Mouse (Mus musculus): ENCODE results near the gene She.

GRCm38 (mm10) chr3:89891696-89892095 is 60.5 kb downstream of the She start:
- TF ChIP-seq GATA1 (IDR thresholded peaks at IDR 0.05; ENCODE audit: borderline replicate concordance, low read length) (no peak), CTCF (IDR thresholded peaks at IDR 0.05; ENCODE audit: low read depth, low read length) (no peak), POLR2AphosphoS5 (IDR thresholded peaks at IDR 0.05; ENCODE audit: insufficient replicate concordance, low read depth, low read length) (no peak), TAL1 (conservative IDR thresholded peaks at IDR 0.05; ENCODE audit: low read depth, low read length) (no peak)

Data from G1E (cell line).